Mouse (Mus musculus) heart, postnatal 4 days (tissue): ENCODE data around the gene Helq. TPM values are rescaled to one million over a fixed set of nuclear protein-coding genes. Genes with fewer than 3 reads are reported as not detected.

ENCODE experiments used
- DNase-seq: peaks from one replicate; pipeline ENCODE4 v3.0.0; 2021
- total RNA-seq, 2 experiments: library from RNA; stranded (reverse); gene quantifications; 2 replicates each; pipeline ENCODE4 v1.2.3; 2021

The Helq gene
- total RNA-seq, 2 experiments from 2014 or later: 6.8 to 8.1 TPM

DNA sequence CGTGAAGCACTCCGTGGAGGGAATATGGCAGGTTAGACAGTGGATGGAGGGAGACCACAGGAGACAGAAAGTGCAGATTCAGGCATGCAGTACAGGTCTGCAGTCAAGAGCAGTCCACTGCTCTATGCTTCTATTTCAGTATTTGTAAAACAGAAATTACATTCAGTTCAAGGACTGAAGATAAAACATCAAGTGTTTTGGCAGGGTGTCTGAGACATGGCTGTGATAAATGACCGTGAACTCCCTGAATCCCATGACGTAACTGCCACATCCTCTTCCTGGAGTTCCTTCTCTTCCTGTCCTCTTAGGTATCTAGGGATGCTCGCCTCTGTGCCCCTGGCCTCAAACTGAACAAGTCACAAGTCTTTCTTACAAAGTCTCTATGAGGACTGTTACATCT lies 21.5 kb downstream of the Helq start:
- no peak for DNase-seq

DNA sequence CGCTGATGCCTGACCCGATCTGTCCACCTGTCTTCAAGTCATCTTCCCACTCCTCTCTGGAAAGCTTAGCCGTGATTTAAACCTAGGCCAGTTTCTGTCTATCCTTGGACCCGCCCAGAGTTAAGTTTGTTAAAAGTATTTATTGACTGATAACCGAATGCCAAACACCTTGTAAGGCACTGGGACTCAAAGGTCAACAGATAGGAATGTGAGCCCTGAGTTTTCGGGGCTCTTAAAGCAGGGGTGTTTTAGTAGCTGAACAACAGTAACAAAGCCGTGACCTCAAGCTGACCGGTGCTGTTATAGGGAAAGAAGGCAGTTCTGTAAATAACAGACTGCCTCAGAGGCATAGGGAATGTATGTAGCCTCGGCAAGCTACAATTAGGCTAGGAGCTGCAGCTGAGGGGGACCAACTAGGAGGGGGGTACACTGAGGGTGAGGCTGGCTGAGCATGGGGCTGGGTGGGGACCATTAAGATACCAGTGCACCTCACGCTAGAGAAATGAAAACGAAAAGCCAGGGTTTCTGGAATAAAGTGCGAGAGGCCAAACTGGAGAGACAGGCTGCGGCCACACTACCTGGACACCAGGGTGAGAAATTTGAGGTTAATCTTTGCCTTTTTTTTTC lies 22.5 kb downstream of the Helq start:
- no peak for DNase-seq

DNA sequence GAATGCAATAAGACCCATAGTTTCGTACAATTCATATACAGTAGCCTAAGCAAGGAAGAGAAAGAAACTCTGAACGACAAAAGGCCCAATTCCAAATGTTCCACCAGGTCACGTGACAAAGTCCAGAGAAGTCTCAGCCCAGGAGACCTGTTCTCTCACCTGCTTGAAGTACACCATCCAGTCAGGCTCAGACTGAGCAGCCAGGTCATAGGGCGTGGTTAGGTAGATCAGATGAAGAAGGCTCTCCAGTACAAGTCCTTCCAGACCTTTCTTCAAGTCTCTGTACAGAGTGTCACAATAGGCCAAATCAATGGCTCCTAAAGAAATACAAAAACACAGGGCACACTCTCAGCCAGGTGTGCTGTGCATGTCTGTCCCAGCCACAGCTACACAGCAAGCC lies 26.8 kb downstream of the Helq start:
- DNase-seq: no peak

DNA sequence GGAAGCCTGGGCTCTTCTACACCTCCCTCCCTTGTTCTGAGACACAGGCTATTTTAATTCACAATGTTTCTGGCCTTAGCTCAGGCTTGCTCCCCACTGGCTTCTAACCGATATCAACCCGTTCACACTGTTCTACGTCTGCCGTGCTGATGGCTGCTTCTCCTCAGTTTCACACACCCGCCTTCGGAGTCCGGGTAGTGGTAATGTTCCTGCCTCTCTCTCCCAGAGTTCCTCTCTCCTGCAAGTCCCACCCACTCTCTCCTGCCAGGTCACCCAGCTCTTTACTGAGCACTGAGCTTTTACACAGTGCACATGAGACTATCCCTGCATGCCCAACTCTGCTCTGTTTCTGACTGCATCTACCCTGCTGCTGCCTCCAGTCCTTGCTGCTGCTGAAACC lies 32.4 kb downstream of the Helq start:
- DNase-seq: no peak

DNA sequence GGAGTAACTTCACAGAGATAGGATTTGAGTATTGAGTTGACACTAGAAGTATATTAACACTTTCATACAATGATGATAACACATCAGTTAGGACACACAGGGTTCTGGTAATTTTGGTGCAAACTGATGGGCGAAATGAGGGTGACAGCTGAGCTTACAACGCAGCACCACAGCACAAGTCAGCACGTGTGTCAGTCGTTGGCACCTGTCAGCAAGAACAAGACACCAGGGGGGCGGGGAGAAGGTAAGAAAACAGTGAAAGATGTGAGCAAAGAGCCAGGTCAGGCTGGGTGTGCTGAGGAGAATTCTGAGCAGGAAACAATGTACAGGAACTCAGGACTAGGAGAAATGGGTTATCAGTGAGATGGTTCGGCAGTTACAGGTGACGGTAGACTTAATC lies 36.7 kb downstream of the Helq start:
- no peak for DNase-seq

DNA sequence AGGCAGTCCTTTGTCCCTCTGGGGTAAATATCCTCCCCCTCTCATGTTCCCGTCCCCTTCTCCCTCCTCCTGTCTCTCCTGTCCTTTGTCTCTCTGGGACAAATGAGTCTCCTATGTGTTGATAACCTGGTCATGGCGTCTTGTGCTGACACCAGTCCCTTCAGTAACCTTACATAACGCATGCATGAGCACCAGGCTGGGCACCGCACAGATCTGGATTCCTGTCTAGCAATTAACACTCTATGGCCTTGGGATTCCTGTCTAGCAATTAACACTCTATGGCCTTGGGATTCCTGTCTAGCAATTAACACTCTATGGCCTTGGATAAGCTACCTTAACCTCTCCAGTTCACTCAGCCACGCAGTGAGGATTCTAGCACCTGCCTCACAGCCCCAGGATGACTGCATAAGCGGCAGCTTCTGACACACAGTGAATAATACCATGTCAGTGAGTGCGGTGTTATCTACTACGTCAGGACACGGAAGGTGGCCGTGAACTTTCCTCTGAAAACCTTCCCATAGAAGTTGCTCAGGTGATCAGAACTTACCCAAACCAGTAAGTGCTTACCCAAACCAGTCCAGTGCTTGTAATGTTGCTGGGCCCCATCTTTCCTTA lies 38.2 kb downstream of the Helq start:
- DNase-seq: no peak

DNA sequence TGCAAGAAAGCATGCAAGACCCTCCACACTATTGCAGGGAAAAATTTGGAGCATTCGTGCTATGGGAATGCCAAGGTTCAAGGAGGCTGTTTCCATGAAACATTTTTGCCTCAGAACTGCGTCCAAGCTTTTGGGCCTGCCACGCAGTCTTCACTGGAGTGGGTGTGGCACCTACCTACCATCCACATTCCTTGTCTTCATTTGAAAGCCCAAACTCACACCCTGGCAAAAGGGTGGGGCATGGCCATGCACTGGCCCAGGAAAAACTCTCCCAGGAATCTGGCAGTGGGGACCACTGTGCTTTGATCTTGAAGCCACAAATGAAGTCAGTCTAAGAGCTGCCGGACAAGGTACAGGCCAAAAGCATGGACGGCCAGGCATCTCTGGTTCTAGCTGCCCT lies 40.3 kb downstream of the Helq start:
- no peak for DNase-seq

DNA sequence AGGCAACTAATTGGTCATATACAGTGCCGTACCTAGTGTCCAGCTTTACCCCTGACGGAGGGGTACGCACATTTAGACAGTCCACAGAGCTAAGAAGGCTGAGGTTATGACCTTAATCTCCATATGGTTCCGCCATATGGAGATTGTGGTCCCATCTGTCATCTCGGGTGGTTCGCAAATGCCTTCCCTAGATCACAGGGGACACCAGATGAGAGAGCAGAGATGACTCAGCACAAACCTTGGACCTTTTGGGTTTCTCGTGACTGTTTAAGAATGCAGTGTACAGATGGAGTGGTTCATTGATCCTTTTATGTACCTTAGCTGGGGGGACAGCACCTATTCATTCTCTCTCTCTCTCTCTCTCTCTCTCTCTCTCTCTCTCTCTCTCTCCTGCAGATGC lies 45.0 kb downstream of the Helq start:
- no peak for DNase-seq

DNA sequence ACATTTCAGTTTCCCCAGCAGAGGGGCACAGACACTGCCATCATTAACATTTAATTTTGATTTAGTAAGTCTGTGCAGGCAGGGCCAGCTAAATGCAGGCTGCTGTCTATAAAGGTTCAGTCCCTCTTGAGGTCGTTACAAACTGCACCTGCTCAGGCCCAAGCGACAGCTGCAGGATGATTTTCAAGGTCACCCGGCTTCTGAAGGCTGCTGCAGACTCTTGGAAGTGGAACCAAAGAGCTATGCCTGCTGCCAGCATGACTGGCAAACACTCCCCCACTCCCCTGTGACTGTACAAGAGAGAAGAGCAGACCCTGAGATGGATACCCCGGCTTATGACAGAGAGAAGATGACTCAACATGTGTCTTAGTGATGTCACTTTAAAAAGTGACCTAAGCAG lies 46.7 kb downstream of the Helq start:
- no peak for DNase-seq

DNA sequence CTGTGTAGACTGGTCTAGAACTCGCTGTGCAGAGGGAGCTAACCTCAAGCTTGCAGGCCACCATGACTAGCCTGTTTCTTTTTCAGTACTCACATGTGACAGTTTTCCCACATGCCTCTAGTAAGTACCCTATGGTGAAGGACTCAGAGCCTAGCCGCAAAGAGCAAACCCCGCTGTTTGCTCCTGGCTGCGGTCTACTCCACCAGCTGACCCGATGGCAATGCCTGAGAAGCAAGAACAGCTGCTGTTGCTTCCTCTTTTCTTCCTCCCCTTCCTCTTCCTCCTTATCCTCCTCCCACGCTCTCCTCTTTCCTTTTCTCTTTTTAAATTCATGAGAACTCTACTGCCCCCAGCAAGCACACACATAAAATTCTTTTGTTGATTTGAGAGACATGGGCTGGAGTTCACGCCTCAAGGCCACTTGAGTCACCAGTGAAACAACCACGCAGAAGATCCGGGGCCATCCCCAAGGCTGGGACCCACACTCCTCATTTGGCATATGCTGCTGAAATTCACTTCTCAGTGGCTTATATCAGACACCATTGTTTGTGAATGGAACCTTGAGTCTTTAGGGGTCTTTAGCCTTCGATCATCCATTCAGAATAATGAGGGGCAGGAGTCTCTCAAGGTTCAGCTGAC lies 47.7 kb downstream of the Helq start:
- DNase-seq: no peak

DNA sequence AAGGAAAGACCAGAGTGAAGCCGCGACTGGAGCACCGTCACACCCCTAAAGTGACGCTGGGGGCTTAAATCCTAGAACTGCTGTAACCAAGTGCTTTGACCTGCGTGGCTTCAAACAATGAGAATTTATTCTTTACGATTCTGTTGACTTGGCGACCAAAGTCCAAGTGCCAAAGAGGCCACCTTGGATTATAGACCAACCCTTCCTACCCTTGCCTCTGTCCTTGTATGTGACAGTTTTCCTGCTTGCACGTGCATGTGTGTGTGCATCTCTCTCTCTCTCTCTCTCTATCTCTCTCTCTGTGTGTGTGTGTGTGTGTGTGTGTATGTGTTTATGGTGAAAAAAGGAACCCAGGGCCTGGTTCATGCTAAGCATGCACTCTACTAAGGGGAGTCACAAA lies 59.6 kb downstream of the Helq start:
- no peak for DNase-seq

DNA sequence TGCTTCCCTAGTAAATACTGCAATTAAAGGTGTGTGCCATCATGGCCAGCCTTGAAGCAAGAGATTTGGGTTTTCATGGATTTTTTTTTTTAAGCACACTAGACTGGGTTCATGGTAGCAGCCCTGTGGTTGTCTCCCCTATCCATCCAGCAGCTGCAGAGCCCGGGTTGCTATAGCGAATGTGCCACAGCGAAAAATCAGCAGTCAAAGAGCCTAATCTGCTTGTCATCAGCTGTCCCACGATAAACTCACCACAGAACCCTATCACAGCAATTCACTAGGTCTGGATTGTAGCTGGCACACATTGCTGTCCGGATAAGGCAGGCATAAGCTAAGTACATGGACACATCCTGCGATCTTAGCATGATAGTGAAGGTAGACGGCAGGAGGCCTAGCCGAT lies 61.5 kb downstream of the Helq start:
- DNase-seq: no peak

DNA sequence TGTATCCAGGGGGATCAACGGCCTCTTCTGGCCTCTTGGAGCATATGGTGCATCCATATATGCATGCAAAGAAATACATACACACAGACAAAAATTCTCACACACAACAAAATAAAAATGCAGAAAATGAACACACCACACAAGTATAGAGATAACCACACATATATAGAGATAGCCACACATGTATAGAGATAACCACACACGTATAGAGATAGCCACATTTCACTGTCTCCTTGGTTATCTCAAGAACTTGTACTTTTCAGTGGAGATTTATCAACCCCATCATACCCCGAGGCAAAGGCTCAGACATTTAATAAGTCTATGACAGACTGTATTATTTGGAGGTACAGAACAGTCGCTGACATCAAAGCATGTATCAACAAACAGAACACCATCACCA lies 63.9 kb downstream of the Helq start:
- no peak for DNase-seq

DNA sequence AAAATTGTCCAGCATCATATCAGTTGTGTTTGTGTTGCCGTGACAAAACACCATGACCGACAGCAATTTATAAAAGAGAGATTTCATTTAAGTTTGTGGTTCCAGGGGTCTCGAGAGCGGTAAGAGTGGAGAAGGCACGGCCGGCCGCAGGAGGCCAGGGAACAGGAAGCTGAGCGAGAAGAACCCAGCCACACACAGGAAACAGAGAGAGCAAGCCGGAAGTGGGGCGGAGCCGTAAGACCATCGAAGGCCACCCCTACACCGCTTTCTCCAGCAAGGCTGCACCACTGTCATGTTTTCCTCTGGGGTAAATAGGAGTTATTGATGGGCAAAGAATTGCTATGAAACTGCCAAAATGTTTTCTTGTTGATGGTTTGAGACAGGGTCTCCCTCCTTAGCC lies 69.6 kb downstream of the Helq start:
- no peak for DNase-seq

DNA sequence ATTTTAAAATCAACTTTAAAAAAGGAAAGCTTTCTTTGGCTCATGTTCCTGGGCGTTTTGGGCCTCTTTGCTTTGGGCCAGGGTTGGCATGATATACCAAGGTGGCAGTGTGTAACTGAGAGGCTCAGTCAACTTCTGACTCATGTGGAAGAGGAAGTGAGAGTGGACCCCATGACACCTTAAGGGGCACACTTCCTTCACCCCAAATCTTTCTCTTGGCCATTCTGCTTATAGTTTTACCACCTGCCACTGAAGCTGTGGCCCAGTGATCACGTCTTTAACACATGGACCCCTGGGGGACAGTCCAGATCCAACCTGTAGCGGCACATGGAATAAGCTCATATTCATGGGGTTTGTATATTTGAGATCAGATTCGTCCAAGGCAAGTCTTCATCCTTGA lies 72.4 kb downstream of the Helq start:
- DNase-seq: no peak

DNA sequence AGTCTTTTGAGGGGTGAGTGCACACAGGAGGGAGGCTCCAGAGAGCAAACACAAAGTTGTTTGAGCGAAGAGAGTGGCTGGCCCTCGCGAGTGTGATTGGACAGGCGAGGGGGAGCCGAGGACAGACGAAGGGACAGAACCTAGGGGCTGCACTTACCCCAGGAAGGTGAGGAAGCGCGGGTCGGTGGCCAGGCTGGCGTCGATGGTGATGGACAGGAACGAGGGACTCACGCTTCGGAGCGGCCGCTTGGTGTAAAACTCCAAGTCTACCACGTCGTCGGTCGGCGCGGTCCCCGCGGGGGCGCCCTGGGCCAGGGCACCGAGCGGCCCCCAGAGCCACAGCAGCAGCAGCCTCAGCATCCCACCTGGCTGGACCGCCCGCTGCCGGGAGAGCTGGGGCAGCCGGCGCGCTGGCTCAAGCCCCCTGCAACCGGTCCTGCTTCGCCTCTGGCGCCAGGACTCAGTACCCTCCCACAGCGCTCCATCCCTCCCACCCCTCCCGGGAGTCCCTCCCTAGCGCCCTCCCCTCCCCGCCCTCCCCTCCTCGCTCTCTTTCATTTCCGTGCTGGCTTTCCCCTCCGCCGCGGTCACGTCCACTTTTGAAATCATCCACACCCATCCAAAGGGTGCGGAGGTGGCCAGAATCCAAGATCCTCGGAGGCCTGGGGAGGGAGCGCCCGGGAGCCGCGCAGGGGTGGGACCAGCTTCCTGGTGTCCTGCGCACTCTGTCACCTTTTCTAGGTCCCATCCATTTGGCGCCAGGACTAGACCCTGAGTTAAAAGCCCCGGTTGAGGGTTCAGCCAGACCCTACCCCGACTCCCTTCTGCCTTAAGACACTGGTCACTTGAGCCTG lies 78.9 kb downstream of the Helq start, which contains the start of gene Hpse:
Gene Hpse (minus strand): TSS at position 482 of the 854 bp plus-strand sequence.
- peak; percentile 40 for DNase-seq

DNA sequence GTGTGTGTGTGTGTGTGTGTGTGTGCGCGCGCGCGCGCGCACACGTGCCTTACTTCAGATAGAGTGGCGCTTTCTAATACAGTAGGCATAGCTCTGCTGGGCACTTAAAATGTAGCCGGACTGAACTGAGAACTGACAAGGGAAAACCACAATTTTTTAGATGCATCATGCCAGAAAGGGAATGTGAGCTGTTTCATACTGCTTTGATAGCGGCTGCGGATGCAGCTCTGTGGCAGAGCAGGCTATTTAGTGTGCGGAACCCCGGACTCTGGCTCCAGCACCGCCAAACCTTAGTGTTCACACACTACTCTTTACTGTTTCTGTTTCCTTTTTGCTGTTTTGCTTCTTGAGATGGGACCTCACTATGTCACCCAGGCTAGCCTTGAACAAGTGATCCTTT lies 81.6 kb downstream of the Helq start:
- no peak for DNase-seq

Other genes with a start within 250 kb of the Helq start
- gene Plac8, start 226.4 kb downstream of the Helq start, total RNA-seq: 1 to 10 TPM; 2.8 to 3.0 TPM
- gene Coq2, start 123.5 kb downstream of the Helq start, total RNA-seq: 10 to 100 TPM; 62.4 to 63.6 TPM
- gene Hpse, start 78.9 kb downstream of the Helq start, total RNA-seq: under 1 TPM; 0.69 to 0.70 TPM
- 10 to 100 TPM; 83.1 to 91.2 TPM for gene Mrps18c, start within 50 bp of the Helq start, total RNA-seq
- gene Abraxas1, start 22.4 kb upstream of the Helq start, total RNA-seq: 10 to 100 TPM; 17.5 to 22.1 TPM
- gene Gpat3, start 47.1 kb upstream of the Helq start, total RNA-seq: 10 to 100 TPM; 36.5 to 37.9 TPM